Mouse (Mus musculus) G1E (cell line): ENCODE data around the gene Nek9. TPM values are rescaled to one million over a fixed set of nuclear protein-coding genes. Genes with fewer than 3 reads are reported as not detected.

Experiments
- ATAC-seq: 2 replicates; pipeline ENCODE4 v1.8.0; 2016; ENCODE audit warnings: mild to moderate bottlenecking; ENCODE audit not compliant: insufficient number of reproducible peaks, poor library complexity, low FRiP score, severe bottlenecking; ENCODE audit errors: extremely low read depth
- DNase-seq: peaks from one replicate; pipeline ENCODE4 v3.0.0; 2012; ENCODE audit warnings: low spot score
- H3K27me3 ChIP-seq: 2 replicates; pipeline ENCODE4 v1.6.1; 2012; ENCODE audit warnings: mild to moderate bottlenecking, low read length, inconsistent platforms; ENCODE audit not compliant: insufficient read depth
- H3K36me3 ChIP-seq: replicated peaks from 2 replicates; pipeline ENCODE3; 2012; ENCODE audit warnings: mild to moderate bottlenecking, inconsistent platforms
- H3K4me1 ChIP-seq: 2 replicates; pipeline ENCODE4 v1.6.1; 2012; ENCODE audit warnings: low read depth, low read length, inconsistent platforms, mixed read lengths; ENCODE audit not compliant: insufficient read depth
- H3K4me3 ChIP-seq: 2 replicates; pipeline ENCODE4 v1.5.1; 2012; ENCODE audit warnings: low read depth, mild to moderate bottlenecking, inconsistent platforms, low read length, moderate library complexity, mixed read lengths
- H3K9me3 ChIP-seq: replicated peaks from 2 replicates; pipeline ENCODE4 v1.6.1; 2012; ENCODE audit warnings: inconsistent platforms
- CTCF ChIP-seq: IDR thresholded peaks from 2 replicates; pipeline ENCODE4 v1.5.1; 2012; ENCODE audit warnings: low read depth, low read length, inconsistent platforms, mixed read lengths
- GATA1 ChIP-seq: IDR thresholded peaks from 2 replicates; pipeline ENCODE4 v1.6.1; 2012; ENCODE audit warnings: borderline replicate concordance, low read length, inconsistent platforms, mixed read lengths
- GATA2 ChIP-seq: IDR thresholded peaks from 2 replicates; pipeline ENCODE4 v1.6.1; 2012; ENCODE audit warnings: low read depth, low read length, inconsistent platforms, borderline replicate concordance
- POLR2AphosphoS5 ChIP-seq: IDR thresholded peaks from 2 replicates; pipeline ENCODE4 v1.6.1; 2012; ENCODE audit warnings: low read depth, low read length, inconsistent platforms; ENCODE audit not compliant: insufficient replicate concordance
- TAL1 ChIP-seq: conservative IDR thresholded peaks from 2 replicates; pipeline ENCODE4 v1.6.1; 2012; ENCODE audit warnings: low read depth, low read length, inconsistent platforms, mixed read lengths
- polyA plus RNA-seq: library from polyadenylated mRNA; stranded (reverse); fragments of >175 nt; gene quantifications from 2 replicates; pipeline ENCODE4 v1.2.3, GENCODE M21; 2012
- total RNA-seq, 2 experiments: library from RNA; stranded (forward) in 1 of 2; stranded (reverse) in 1 of 2; fragments of 200-1000 nt in 1 of 2; fragments of >200 nt in 1 of 2; fragmentation: Nextera tagmentation in 1 of 2; gene quantifications; 2 replicates each; pipeline ENCODE4 v1.2.3; 2014 to 2017

Nek9 gene
- total and polyA plus RNA-seq, 3 experiments: 30.5 to 126 (median 62.9) TPM

GRCm38 (mm10) chr12:85380308-85380707, 41.1 kb upstream of the Nek9 start:
- no peaks in the 10 kb centered on the region for H3K36me3 ChIP-seq
- no peaks in the 10 kb centered on the region for H3K27me3 ChIP-seq
- ATAC-seq: no peak
- H3K9me3 ChIP-seq: no peaks in the 10 kb centered on the region
- TF ChIP-seq TAL1 (no peak), POLR2AphosphoS5 (no peak), CTCF (no peak), GATA1 (no peak), GATA2 (no peak)
- peaks cover 49% of the 10 kb centered on the region for H3K4me1 ChIP-seq
- DNase-seq: no peak
- H3K4me3 ChIP-seq: no peak overlapping the region

DNA sequence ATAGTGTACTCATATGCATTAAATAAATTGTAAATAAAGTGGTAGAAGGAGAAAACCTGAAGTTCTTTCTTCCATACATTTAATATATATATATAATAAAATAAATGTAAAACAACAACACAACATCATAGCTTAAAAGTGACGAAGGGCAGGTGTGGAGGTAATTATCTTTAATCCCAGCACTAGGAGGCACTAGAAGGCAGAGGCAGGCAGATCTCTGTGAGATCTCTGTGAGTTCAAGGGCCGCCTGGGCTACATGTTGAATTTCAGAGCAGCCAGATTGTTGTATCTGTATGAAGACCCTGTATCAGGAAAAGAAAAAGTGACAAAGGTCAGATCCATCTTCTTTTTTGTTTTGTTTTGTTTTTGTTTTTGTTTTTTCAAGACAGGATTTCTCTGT, 39.1 kb upstream of the Nek9 start:
- no peaks in the 10 kb centered on the region for H3K27me3 ChIP-seq
- no peak for TF ChIP-seq CTCF
- no peak for TF ChIP-seq TAL1
- no peak for TF ChIP-seq POLR2AphosphoS5
- no peak for TF ChIP-seq GATA2
- no peak for TF ChIP-seq GATA1
- H3K4me1 ChIP-seq: peaks cover 39% of the 10 kb centered on the region
- H3K36me3 ChIP-seq: no peaks in the 10 kb centered on the region
- H3K4me3 ChIP-seq: no peak overlapping the region
- no peaks in the 10 kb centered on the region for H3K9me3 ChIP-seq
- DNase-seq (no peak), ATAC-seq (no peak)

GRCm38 (mm10) chr12:85374561-85375272, 35.6 kb upstream of the Nek9 start, which contains the start of gene Tmed10:
Gene Tmed10, minus strand, starts transcription at chr12:85374847.
- Histone ChIP-seq H3K27me3 (no peaks in the 10 kb centered on the region), H3K36me3 (peaks cover 23% of the 10 kb centered on the region), H3K4me1 (peaks cover 48% of the 10 kb centered on the region), H3K9me3 (no peaks in the 10 kb centered on the region), H3K4me3 (peak within 1 kb of the TSS; percentile 83)
- TF ChIP-seq GATA1 (no peak), POLR2AphosphoS5 (no peak)
- ATAC-seq: peak; percentile 85
- DNase-seq: peak; percentile 92

GRCm38 (mm10) chr12:85373591-85374560, 34.7 kb upstream of the Nek9 start:
- DNase-seq: peak; percentile 88
- no peaks in the 10 kb centered on the region for H3K9me3 ChIP-seq
- H3K4me3 ChIP-seq: peak overlapping the region; percentile 83
- peak; percentile 48 for ATAC-seq
- no peaks in the 10 kb centered on the region for H3K27me3 ChIP-seq
- peaks cover 27% of the 10 kb centered on the region for H3K36me3 ChIP-seq
- no peak for TF ChIP-seq POLR2AphosphoS5
- TF ChIP-seq TAL1: no peak
- no peak for TF ChIP-seq CTCF
- TF ChIP-seq GATA1: no peak
- no peak for TF ChIP-seq GATA2
- H3K4me1 ChIP-seq: peaks cover 54% of the 10 kb centered on the region

DNA sequence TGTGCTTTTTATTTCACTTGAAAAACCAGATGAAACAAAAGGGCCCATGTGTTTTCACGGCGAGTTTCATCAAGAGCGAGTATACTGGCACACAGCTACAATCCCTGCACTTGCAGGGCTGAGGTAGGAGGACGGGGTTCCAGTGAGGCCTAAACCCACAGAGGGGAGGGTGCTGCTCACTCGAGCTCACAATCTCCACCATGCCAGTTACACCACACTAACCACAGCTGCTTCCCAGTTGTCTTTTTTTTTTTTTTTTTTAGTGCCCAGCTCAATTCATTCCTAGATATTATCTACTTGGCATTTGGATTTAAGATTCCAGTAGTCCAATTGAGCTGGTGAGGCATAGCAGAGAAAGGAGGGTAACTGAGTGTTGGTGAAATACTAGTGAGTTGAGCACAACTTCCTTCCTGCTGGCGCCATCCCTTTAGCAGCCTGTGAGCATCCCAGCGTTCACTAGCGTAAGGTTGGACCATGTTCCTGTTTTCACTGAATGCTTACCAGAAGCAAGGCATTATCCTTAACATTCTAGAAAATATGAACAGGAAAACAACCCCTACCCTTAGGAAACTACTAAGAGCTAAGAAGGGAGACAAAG, 33.0 kb upstream of the Nek9 start:
- peak overlapping the region; percentile 53; the same call in 1 of the 2 replicates for H3K4me3 ChIP-seq
- no peaks in the 10 kb centered on the region for H3K27me3 ChIP-seq
- H3K9me3 ChIP-seq: no peaks in the 10 kb centered on the region
- ATAC-seq (no peak), DNase-seq (no peak)
- TF ChIP-seq TAL1: peak; percentile 38; the same call in 1 of the 2 replicates
- TF ChIP-seq CTCF: no peak
- peaks cover 35% of the 10 kb centered on the region for H3K36me3 ChIP-seq
- H3K4me1 ChIP-seq: peaks cover 63% of the 10 kb centered on the region
